Mouse (Mus musculus): ENCODE results near the gene Nae1.
A peak's percentile ranks its signal among the peaks of the same experiment; 100 is the strongest.

Gene Nae1

DNA sequence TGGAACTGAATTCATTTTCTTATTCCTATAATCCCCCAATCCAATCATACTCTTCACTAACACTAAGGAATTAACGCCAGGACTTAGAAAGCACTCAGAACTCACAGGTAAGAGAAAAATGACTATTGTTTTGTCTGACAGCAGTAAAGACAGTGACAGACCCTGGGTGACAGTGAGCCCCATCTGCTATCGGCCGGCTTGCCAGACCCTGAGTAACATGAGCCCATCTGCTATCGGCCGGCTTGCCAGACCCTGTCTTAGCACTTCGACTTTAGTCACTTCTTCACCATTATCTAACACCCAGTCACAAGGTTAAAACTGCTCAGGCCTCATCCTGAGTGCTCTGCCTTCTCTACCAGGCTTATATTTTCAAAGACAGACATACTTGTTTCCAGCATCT, 4.8 kb downstream of the Nae1 start:
- no peak for DNase-seq (ENCODE audit: low spot score)

DNA sequence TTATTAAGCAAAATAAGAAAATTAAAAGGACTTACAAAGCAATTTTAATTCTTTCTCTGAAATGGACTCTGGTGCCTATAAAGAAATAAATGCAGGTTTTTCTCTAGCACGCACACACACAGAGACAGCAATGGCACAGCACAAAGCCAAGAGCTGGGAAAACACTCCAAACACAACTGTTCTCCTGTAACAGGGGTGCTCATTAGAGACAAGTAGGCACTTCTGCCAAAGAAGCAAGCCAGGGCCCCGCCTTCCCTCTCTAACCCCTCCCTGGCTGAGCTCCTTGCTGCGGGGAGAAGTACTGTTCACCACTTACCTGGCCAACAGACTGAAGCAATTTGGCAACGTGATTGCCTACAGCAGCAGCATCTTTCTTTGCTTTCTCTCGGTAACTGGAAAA, 16.6 kb downstream of the Nae1 start:
- DNase-seq (ENCODE audit: low spot score) = no peak

DNA sequence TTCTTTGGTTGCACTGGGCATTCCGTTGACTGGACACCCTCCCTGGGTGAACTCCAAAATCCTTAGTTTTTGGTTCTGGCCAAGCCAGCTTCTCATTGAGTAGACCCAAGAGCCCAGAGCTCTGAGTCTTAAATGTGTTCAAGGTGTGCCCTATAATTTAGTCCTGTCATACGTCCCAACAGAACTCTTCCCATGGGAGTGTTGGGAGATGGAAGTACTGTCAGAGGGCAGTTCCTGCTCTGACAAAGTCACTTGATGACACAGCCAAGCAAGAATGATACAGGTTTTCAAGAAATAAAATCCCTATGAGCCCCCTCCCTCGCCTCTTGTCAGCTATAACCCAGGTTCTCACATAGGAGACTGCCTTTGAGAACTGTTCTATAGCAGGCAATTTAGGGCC, 24.3 kb downstream of the Nae1 start:
- DNase-seq (ENCODE audit: low spot score) = no peak

DNA sequence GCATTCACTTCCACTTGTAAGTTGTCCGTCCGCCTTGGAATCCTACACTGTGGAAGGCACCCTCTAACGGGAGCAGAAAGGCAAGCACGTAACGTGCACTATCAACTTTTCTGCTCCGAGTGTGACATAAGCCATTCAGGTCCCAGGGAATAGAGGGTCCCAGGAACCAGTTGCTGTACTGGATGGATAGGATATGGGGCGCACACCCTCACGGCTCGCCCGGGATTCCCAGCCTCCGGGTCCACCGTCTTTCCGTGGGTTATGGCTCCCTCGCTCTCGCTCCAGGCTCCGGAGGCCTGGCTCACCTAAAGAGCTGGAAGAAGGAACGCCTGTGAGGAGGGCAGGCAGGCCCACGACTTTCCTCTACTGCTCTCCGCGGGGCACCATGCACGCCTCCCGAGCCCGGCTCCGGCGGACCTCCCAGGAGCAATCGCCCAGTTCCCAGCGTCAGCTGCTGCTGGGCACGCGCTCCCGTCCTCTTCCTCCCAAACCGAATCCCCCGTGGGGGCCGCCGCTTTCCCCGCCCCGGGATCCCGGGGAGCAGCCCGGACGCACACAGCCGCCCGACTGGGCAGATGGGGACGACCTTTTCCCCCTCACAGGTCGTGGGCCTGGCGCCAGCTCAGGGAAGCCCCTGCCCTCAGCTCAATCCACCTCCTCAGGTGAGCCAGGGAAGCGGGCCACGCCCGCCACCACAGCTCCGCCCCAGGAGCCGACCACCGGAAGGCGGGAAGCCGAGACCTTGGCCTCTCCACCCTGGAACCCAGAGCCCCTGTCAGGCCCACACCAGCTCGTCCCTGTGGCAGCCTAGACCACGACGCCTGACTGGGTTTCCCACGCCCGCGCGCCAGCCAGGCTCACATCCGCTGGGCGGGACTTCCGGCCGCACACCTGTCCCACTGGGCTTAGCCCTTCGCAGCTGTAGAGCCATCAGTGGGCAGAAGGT, 25.1 kb downstream of the Nae1 start, which contains the start of gene Terb1:
TSS of gene Terb1 (minus strand) at position 850 of the 946 bp plus-strand sequence.
- no peak for DNase-seq (ENCODE audit: low spot score)

DNA sequence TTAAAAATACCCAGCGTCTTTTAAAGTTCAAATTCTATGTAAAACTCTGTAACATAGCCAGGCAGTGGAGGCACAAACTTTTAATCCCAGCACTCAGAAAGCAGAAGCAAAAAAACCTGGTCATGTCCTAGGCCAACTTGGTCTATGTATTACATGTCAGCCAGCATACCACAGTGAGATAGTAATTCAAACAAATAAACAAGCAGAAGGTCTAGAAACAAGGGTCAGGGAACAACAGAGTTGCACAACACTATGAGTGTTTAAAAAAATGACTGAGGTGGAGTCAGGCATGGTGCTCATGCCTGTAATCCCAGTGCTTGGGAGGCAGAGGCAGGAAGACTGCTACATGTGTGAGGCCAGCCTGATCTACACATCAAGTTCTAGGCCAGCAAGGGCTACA, 55.3 kb downstream of the Nae1 start:
- DNase-seq (ENCODE audit: low spot score) = peak; percentile 52

DNA sequence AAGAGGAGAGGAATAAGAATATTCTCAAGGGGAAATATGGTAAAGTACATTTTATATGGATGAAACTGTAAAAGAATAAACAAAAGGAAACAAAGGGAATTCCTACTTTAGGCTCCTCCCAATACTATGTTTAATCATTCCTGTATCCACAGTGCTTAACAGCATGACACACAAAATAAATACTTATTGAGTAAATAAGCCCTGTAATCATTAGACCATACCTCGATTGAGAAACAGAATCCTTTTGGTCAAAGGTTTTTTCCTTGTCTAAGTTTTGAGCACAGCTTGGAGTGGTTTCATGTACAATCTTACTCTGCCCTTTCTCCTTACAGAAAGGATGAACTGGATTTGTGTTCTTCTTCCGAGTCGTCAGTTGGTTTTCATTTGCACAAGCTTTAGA, 62.0 kb downstream of the Nae1 start:
- DNase-seq (ENCODE audit: low spot score) = no peak

DNA sequence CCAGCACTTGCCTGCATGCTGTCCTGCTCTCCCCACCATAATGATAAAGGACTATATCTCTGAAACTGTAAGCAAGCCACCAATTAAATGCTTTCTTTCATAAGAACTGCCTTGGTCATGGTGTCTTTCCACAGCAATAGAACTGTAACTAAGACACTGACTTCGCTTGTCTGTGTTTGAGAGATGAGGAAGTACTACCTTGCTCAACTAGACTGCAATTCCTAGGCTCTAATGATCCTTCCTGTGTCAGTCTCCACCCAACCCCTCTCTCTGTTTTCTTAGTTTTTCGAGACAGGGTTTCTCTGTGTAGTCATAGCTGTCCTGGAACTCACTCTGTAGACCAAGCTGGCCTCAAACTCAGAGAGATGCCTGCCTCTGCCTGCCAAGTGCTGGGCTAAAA, 67.0 kb downstream of the Nae1 start:
- no peak for DNase-seq (ENCODE audit: low spot score)
